Mouse (Mus musculus) gastrocnemius, postnatal 4 days (tissue): Measurements from ENCODE around the gene Slc26a5. TPM values are rescaled to one million over a fixed set of nuclear protein-coding genes. Genes with fewer than 3 reads are reported as not detected.
A peak's percentile ranks its signal among the peaks of the same experiment; 100 is the strongest.

Experiments
- DNase-seq, 2 experiments: peaks; one replicate each; pipeline ENCODE4 v3.0.0; 2021 to 2022; ENCODE audit warnings: low spot score in 2 of 2, mixed read lengths in 2 of 2
- long read RNA-seq, 2 experiments: library from polyadenylated mRNA; stranded (forward); transcript quantifications; one replicate each; pipeline ENCODE4 v2.0.0; 2021
- total RNA-seq, 2 experiments: library from RNA; stranded (reverse); gene quantifications; 2 replicates each; pipeline ENCODE4 v1.2.3; 2021

The Slc26a5 gene
- not detected for total RNA-seq
- long read RNA-seq, experiment 1, result 0 reads
- long read RNA-seq, experiment 2, result 0 reads

- no peak for DNase-seq
Measured at GRCm38 (mm10) chr5:21865346-21866107, at the start of gene Slc26a5. Slc26a5 (minus strand) TSS chr5:21865604.

DNA sequence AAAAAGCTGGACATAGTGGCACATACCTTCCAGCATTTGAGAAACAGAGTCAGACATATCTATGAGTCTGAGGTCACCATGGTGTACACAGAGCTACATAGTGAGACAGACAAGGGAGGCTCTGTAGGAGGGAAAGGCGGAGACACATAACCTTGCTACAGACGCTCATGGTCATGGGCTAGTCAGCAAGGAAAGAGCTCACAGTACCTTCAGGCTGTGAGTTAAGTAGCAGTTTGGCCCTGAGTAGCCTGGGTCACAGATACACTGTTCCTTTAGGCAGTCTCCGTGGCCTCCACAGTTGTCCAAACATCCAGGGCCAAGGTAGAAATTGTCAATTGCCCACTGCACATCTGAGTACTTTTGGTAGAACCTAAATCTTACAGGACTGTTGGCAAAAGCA is 49.4 kb upstream of the Slc26a5 start:
- no peak for DNase-seq

DNA sequence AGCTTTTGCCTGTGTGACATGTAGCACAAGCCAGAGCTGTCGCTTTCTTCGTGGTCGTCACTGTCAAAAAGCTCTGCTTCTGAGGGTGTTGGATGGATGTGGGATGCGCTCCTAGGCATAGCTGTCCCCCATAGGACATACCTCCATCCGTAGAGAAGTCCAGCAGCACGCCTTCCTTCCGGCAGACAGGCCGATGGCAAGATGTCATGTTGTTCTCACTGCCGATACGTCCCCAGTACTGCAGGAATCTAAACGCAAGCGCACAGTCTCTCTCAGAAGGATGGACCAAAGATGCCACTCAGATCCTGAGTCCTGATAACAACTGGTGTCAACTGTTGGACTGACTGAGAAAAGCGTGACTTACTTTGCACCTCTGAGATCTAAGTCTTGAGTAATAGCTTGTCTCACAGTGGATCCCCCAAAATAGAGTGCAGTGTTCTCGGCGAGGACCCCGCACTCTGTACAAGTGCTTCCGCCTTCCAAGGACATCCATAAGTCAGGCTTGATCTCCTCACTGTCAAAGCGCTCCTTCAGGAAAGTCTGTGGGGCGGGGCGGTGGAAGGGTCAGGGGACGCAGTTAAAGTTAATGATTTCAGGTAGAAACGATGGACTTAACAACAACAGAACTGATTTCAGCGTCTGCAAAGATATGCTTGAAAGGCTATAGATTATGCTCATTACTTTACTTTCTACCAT is 47.6 kb upstream of the Slc26a5 start:
- no peak for DNase-seq

- DNase-seq, result no peak
Measured at GRCm38 (mm10) chr5:21910726-21911125, 45.3 kb upstream of the Slc26a5 start.

DNA sequence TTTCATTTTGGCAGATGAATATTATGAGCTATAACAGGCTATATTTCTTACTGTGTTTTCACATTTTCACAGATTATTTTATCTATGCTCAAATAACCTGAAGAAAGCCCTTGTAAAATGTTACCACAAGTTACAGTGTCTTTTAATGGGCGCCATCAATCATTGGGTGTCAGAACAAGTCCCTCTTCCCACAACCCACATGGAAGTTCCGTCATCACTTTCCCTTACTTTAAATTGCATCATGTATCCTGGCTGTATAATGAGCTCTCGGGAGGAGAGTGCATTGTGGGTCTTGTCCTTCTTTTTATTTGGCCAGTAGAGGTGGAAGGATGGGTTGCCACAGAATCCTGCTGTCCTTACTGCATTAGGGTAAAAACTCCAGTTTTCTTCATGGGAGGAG is 44.3 kb upstream of the Slc26a5 start:
- no peak for DNase-seq

DNA sequence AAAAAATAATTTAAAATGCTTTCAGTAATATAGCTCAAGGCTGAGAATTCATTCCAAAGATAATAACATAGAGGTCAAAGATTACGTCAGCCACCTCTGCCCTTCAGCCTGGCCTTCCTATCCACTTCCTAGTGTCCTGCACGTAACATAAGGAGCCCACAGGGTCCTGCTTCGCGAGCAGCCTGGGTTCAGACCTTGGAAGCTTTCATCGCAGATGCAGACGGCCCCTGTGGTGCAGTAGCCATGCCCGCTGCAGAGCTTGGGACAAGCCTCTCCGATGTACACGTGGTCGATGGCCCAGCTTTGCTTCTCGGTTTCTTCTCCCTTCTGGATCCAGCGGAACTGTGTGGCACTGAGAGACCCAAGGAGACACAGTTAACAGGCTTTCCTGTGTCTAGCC is 36.0 kb upstream of the Slc26a5 start:
- no peak for DNase-seq

GRCm38 (mm10) chr5:21900891-21901290 is 35.5 kb upstream of the Slc26a5 start:
- no peak for DNase-seq

GRCm38 (mm10) chr5:21898875-21899274 is 33.5 kb upstream of the Slc26a5 start:
- DNase-seq, result no peak

DNA sequence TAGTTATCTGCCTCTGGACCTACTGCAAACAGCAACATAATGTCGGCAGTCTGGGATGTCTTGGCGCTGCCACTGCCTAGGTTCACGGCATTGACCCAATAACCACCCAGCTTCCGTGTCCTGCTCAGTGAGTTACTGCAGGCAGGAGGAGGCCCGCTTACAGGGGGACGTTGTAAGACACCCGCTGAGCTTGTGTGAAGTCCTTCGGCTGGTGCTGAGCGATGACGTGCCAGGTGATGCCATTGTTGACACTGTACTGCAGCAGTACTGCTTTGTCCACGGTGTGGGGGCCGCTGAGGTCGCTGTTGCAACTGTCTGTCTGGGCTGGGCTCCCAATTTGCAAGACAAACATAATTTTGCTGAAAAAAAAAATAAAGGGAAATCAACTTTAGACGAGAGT is 31.2 kb upstream of the Slc26a5 start:
- no peak for DNase-seq

DNA sequence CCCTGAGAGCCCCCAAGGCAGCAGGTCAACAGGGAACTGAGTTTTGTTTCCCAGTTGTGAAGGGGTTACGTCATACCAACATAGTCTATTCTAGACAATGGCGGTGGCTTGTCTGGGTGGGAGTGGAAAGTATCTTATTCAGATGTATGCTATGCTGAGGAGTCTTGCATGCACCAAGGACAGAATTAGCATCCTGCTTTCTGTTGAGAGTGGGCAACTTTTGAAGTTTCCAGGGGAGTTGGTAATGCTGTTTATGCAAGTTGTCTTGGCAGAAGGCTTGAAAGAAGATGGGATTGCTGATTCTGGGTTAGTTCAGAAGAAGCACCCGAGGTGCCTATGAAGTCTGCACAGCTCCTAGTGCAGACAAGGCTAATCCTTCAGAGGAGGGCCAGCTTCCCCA is 28.8 kb upstream of the Slc26a5 start:
- no peak for DNase-seq

DNA sequence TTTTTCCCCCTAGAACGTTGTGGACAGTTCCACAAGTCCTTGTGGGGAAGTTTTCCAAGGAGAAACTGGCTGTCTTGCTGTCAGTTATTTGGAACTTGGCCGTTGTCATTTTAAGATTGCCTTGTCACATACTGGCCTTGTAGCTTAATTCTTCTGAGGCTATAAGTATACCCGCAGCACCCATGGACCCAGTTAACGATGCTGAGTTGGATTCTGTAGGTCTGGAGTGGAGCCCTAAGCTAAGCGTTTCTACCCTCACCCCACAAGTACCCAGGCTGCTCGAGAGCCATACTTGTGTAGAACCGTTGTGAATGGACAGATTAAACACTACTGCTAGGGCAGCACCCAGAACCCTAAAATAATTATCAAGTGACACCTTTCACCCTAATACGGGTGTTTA is 1.3 kb upstream of the Slc26a5 start:
- DNase-seq, result no peak

DNA sequence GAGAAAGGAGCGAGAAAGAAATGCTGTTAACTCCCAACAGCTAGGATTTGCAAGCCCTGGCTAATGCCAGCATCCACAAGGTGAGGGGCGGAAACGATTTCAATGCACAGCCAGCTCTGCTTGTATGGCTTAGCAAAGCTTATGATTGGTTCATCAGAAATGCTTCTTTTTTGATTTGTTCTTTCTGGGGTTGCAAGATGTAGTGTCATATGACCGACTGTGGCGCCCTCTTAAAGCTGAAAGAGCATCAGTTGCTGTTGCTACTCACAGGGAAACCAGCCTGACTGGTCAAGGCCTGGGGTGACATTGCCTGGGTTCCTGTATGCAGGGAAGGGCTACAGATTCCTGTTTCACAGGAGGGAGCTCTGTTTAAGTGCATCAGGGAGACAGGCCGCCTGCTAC is 908 bp upstream of the Slc26a5 start:
- DNase-seq, result no peak

DNA sequence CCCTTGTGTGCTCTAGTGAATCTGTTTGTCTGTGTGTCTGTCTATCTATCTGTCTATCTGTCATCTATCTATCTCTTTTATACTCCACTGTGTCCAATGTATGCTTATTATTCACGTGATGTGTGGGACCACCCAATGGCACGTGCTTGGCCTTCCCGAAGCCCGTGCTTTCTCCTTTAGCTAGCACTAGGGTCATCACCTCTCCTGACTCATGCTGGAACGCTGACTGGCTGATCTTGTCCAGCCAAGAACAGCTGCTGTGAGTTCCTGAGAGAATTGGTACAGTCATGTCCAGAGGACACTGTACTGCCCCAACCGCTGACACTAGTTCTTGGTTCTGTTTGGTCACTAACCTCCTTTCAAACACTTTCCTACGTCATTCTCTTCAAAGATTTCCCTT is 6.8 kb downstream of the Slc26a5 start:
- DNase-seq, result no peak

DNA sequence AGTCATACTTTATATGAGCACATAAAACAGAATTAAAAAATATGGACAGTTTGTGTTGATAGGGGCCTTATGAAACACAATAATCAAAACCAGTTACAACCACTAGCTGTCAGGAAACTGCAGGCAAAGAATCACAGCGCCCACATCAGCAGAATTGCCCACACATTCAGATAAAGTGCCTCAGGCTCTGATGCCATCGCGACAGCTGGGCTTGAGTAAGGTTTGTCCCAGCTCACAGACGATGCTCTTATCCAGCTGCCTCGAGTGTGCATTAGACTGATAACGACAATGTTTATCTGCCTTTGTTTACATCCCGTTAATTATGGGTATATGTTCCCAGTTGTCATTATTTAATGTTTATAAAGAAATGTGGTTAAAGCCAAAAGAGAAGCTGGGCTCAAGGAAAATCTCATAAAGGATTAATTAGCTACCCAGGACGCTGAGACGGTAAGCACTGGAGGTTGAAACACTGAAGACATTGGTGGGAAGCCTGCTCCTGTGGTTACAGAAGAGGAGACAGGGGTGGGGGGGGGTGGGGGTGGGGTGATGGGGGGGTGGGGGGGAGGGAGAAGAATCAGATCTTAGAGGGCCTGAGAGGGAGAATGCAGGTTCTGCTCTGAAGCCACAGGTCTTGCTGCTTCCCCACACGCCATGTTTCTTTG is 13.6 kb downstream of the Slc26a5 start:
- no peak for DNase-seq

DNA sequence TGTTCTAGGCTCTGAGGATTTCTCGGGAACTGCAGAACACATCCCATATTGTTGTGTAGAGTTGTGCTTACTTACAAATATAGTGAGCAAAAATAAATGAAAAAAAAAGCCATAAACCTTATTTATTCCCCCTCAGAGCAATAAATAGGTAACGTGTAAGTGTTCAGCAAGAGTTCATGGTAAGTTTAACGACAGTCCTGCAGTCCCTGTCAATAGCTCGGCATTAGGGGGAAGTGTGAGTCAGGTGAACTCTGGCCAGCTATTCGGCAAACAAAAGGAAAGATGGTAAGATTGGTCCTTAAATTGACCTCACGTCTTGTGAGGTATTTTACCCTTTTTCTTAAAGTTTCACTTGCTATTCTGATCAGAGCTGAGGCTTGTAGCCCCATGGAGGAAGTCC is 18.0 kb downstream of the Slc26a5 start:
- DNase-seq, result no peak

GRCm38 (mm10) chr5:21846616-21847290 is 18.7 kb downstream of the Slc26a5 start:
- no peak for DNase-seq

GRCm38 (mm10) chr5:21844676-21845075 is 20.7 kb downstream of the Slc26a5 start:
- DNase-seq, result no peak

GRCm38 (mm10) chr5:21831761-21832160 is 33.6 kb downstream of the Slc26a5 start:
- DNase-seq, result no peak

DNA sequence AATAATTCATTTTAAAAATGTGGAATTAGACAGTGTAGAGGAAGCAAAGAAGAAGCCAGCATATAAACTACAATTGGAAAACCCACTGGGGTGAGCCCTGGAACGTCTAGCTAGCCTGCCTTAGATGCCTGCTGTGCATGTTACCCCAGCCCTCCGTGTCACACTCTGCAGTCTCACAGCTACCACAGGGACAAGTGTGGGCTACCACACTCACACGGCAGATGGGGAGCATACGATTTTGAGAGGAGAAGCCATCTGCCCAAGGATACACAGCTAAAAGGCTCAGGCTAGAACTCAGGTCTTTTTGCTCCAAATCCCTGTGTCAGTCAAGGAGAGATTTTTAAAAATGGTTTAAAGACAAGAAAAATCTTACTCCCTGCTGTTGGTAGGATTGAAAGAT is 36.5 kb downstream of the Slc26a5 start:
- DNase-seq, result no peak

DNA sequence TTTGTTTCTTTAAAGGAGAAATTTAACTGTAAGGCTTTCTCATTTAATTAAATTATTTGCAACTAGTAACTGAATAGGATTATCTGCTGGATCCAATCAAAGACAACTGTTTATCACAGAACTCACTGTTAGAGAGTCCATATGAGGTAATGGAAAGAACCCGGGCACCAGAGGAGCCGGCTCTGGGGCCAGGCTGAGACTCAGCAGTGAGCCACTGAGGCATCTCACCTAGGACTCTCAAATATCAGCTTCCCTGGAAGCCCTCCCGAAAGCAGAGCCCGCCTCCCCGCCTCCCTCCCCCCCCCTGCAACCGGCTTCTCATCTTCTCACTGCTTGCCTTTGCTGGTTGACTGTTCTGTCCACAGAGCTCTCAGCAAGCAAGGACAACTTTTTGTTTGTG is 37.8 kb downstream of the Slc26a5 start:
- DNase-seq, result no peak

DNA sequence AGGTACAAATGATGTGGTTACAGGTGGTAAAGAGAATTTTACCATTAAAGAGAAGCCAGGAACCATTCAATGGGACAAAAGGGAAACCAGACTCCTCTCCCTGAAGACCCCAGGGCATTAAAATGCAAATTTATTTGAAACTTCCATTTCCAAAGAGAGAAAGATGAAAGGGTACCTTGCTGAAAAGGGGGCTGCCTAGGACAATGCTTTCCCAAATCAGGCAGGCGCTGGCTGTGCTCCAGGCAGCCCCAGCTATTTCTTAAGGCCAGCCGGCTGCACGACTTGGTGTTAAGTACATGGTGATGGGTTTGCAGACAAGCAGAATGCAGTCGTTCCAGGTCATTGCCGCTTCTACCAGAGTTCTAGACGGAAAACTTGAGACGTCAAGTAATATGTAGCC is 39.0 kb downstream of the Slc26a5 start:
- no peak for DNase-seq

DNA sequence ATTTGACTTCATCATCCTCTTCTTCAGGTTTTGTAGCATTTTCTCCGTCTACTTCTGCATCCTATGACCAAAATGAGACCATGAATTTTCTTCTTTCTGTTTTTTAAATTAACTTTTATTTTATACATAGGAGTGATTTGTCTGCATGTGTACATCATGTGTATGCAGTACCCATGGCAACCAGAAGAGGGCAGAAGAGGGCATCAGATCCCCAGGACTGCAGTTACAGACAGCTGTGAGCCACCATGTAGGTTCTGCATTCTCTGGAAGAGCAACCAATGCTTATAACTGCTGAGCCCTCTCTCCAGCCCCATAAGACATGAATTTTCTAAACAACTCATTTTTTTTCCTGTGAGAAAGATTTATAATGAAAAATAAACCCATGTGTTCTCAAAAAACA is 51.4 kb downstream of the Slc26a5 start:
- peak in 1 of 2 experiments; percentile 25 for DNase-seq
